Comparison of ENCODE assay signal across 8 mouse cellular contexts in the genomic region with DNA sequence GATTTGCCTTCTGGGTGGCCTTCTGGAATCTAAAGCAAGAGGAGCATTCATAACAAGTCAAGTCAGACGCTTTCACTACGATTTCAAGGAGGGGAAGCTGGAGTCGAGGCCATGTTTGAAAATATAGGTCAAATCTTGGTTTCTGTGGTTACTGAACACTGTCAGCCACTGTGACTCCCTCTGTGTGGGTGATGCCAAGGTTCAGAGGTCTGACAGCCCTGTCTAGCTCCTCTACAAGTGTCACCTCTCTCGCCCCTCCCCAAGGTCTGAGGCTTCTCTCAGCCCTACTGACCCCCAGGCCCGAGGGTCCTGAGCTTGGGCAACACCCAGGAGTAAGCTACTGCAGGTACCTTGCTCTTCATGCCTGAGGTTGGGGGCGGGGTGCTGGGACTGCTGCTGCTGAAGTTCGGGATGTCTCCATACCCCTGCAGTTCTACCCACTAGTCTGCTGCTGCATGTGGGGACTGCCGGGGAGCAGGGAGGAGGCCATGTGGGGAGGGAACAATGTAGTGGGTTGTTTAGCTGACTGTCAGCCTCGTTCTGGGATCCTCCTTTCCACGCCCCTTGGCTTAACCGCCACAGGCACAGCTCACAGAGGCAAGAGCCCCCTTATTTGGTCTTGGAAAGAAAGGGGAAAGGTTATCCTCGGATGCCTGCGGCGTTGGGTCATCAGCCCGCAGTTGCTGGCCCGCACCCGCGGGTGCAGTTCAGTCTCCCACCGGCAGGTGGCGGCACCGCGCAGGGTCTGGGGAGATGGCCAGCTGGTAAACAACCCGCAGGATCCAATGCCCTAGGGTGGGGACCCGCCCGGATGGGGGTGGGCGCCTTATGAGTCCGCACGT. TPM values are rescaled to one million over a fixed set of nuclear protein-coding genes. Genes with fewer than 3 reads are reported as not detected.
DNase-seq lines count a peak whose midpoint lies in the region; ATAC-seq and TF ChIP-seq lines count a peak whose summit lies in the region.

No protein-coding gene starts in this region.

- H3K9ac ChIP-seq in embryonic facial prominence, embryonic 12.5 days: no peak overlapping the region
- H3K9ac ChIP-seq in heart, adult 2 months (ENCODE audit: low read depth, low read length): no peak overlapping the region
- H3K9ac ChIP-seq in limb, embryonic 11.5 days (ENCODE audit: low read length): peak overlapping the region; percentile 40; the same call in 1 of the 2 replicates
- H3K9ac ChIP-seq in midbrain, embryonic 13.5 days (replicated peaks): peak overlapping the region; percentile 44; the same call in 1 of the 2 replicates

- WGBS in embryonic facial prominence, embryonic 12.5 days: 12% methylated on average over 28 of the region's 28 CpGs
- 15% methylated on average over 28 of the region's 28 CpGs for WGBS in heart, adult 2 months
- WGBS in limb, embryonic 11.5 days: 19% methylated on average over 28 of the region's 28 CpGs
- WGBS in midbrain, embryonic 13.5 days: 19% methylated on average over 28 of the region's 28 CpGs

- no peaks in the 10 kb centered on the region for H3K27me3 ChIP-seq in embryonic facial prominence, embryonic 12.5 days
- H3K27me3 ChIP-seq in heart, adult 2 months (ENCODE audit: control insufficient read depth, insufficient read depth, low read length): no peaks in the 10 kb centered on the region
- no peaks in the 10 kb centered on the region for H3K27me3 ChIP-seq in limb, embryonic 11.5 days (ENCODE audit: control insufficient read depth, insufficient read depth, low read length)
- H3K27me3 ChIP-seq in midbrain, embryonic 13.5 days: peaks cover 8% of the 10 kb centered on the region; the same call in 1 of the 2 replicates

- no peak; the same call in 1 of the 2 replicates for TF ChIP-seq CTCF in heart, adult 2 months (IDR thresholded peaks at IDR 0.05)

- peak; percentile 84 to 89 for DNase-seq in adrenal gland, postnatal 4 days (ENCODE audit: low spot score in 2 of 2)
- DNase-seq in heart, adult 2 months: peak; percentile 81 to 93
- peak; percentile 87 for DNase-seq in kidney, adult 18-20 months
- DNase-seq in limb, embryonic 11.5 days (ENCODE audit: low spot score): peak; percentile 94
- DNase-seq in spleen, adult 12 weeks (ENCODE audit: low spot score): peak; percentile 53
- no peak for DNase-seq in MN1 (ENCODE audit: low spot score)

- H3K79me2 ChIP-seq in heart, adult 2 months (replicated peaks; ENCODE audit: control insufficient read depth, insufficient read depth, low read length): no peaks in the 10 kb centered on the region

- H3K4me1 ChIP-seq in embryonic facial prominence, embryonic 12.5 days: peaks cover 9% of the 10 kb centered on the region
- no peaks in the 10 kb centered on the region for H3K4me1 ChIP-seq in heart, adult 2 months (ENCODE audit: control insufficient read depth, insufficient read depth, low read length)
- no peaks in the 10 kb centered on the region for H3K4me1 ChIP-seq in limb, embryonic 11.5 days (ENCODE audit: control insufficient read depth, insufficient read depth, low read length)
- peaks cover 18% of the 10 kb centered on the region for H3K4me1 ChIP-seq in midbrain, embryonic 13.5 days (replicated peaks)

- H3K27ac ChIP-seq in embryonic facial prominence, embryonic 12.5 days: no peak overlapping the region
- no peak overlapping the region; the same call in 1 of the 2 replicates for H3K27ac ChIP-seq in heart, adult 2 months
- no peak overlapping the region for H3K27ac ChIP-seq in limb, embryonic 11.5 days (replicated peaks; ENCODE audit: low read depth, low read length)
- H3K27ac ChIP-seq in midbrain, embryonic 13.5 days: no peak overlapping the region

- ATAC-seq in embryonic facial prominence, embryonic 12.5 days (ENCODE audit: insufficient number of reproducible peaks, insufficient read depth, low FRiP score, low TSS enrichment): peak; percentile 62
- peak; percentile 70 for ATAC-seq in limb, embryonic 11.5 days (ENCODE audit: insufficient number of reproducible peaks, low FRiP score, low TSS enrichment, low read depth)
- ATAC-seq in midbrain, embryonic 13.5 days: peak; percentile 83

- no peak for TF ChIP-seq EP300 in heart, adult 2 months (IDR thresholded peaks at IDR 0.05; ENCODE audit: insufficient read depth, low read depth, low read length)

- H3K4me2 ChIP-seq in embryonic facial prominence, embryonic 12.5 days (replicated peaks): peak overlapping the region; percentile 67
- peak overlapping the region; percentile 74 for H3K4me2 ChIP-seq in limb, embryonic 11.5 days (ENCODE audit: low read depth, severe bottlenecking)
- H3K4me2 ChIP-seq in midbrain, embryonic 13.5 days (replicated peaks): peak overlapping the region; percentile 63

- no peaks in the 10 kb centered on the region for H3K36me3 ChIP-seq in embryonic facial prominence, embryonic 12.5 days
- H3K36me3 ChIP-seq in heart, adult 2 months (ENCODE audit: control insufficient read depth, insufficient read depth, low read length): no peaks in the 10 kb centered on the region
- H3K36me3 ChIP-seq in limb, embryonic 11.5 days (ENCODE audit: control insufficient read depth, insufficient read depth, low read length): no peaks in the 10 kb centered on the region
- H3K36me3 ChIP-seq in midbrain, embryonic 13.5 days: no peaks in the 10 kb centered on the region

- TF ChIP-seq POLR2A in heart, adult 2 months (IDR thresholded peaks at IDR 0.05; ENCODE audit: insufficient read depth, low read depth, low read length): no peak

- peak overlapping the region; percentile 37 for H3K4me3 ChIP-seq in embryonic facial prominence, embryonic 12.5 days
- H3K4me3 ChIP-seq in heart, adult 2 months: peak overlapping the region; percentile 35
- peak overlapping the region; percentile 27 for H3K4me3 ChIP-seq in limb, embryonic 11.5 days (ENCODE audit: low read depth, low read length)
- peak overlapping the region; percentile 36 for H3K4me3 ChIP-seq in midbrain, embryonic 13.5 days (replicated peaks)

- intact Hi-C loops in heart, adult 2 months (cut with DNase I): loop anchor here (1.0 to 5.0 kb wide), 4 partner anchors 160 to 499 kb away; no protein-coding TSS in a partner anchor

- no peaks in the 10 kb centered on the region for H3K9me3 ChIP-seq in embryonic facial prominence, embryonic 12.5 days
- H3K9me3 ChIP-seq in limb, embryonic 11.5 days (ENCODE audit: control insufficient read depth, low read length): no peaks in the 10 kb centered on the region
- H3K9me3 ChIP-seq in midbrain, embryonic 13.5 days: no peaks in the 10 kb centered on the region

RNA-seq across cellular contexts. Expression of a gene that starts 43.7 kb away (rescaled TPM):
- 1 to 10 TPM; 4.5 to 5.1 TPM for total RNA-seq in adrenal gland, postnatal 4 days (2021)
- 3.7 and 4.5 TPM in 2 replicates for polyA plus RNA-seq in embryonic facial prominence, embryonic 12.5 days (2016; fragmentation: Nextera tagmentation; extraction: Ambion mirVana)
- 1 to 10 TPM; 8.3 TPM for total RNA-seq in heart, adult 2 months (2021)
- polyA plus RNA-seq in heart, adult 2 months (2012; rRNA removed): 2.6 and 4.3 TPM in 2 replicates
- polyA plus RNA-seq in limb, embryonic 11.5 days (2014; fragmentation: Nextera tagmentation; extraction: Ambion mirVana): 0.79 and 0.88 TPM in 2 replicates
- polyA plus RNA-seq in midbrain, embryonic 13.5 days (2015; fragmentation: Nextera tagmentation; extraction: Ambion mirVana): 2.6 and 2.8 TPM in 2 replicates

Comparison
In these comparisons a context has a peak if more than half of its experiments do, and no peak if none do; other contexts are left out.
1. H3K9ac ChIP-seq: peak in limb, embryonic 11.5 days (single experiment) and midbrain, embryonic 13.5 days (single experiment); none in embryonic facial prominence, embryonic 12.5 days (single experiment) and heart, adult 2 months (single experiment).
2. Peak in every context shown above with its lines, with median percentiles within 50 percentile points of each other: ATAC-seq, H3K4me2 ChIP-seq and H3K4me3 ChIP-seq.